Mouse (Mus musculus) erythroblast, embryonic 14.5 days (primary cell): ENCODE measurements around the gene Mdm1.

Experiments
- GATA1 ChIP-seq: IDR thresholded peaks from 2 replicates; pipeline ENCODE4 v1.6.1; 2012; ENCODE audit warnings: low read length, inconsistent platforms, mixed read lengths
- TAL1 ChIP-seq: IDR thresholded peaks from 3 replicates; pipeline ENCODE4 v1.6.1; 2012; ENCODE audit warnings: low read length, inconsistent platforms, mixed read lengths

DNA sequence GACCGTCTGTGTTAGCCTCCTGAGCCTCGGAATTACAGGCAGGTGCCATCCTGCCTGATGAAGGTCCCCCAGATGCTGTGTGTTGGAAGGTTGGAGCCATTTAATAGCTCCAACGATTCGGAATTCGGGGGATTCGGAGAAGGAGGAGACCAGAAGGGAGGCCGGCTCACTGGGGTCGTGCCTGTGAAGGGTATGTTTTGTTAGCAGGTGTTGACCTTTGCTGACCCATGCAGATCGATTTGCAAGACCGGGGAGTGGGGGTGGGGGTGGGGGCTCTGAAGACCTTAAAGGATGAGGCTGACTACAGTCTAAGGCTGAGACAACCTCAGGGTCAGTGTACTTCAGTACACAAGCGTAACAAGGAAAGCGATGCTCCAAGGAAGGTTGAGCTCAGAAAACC lies 27.6 kb downstream of the Mdm1 start:
- TF ChIP-seq GATA1 (no peak), TAL1 (no peak)
